Mouse (Mus musculus): ENCODE results near the gene Nt5m. TPM values are rescaled to one million over a fixed set of nuclear protein-coding genes. Genes with fewer than 3 reads are reported as not detected.
A peak's percentile ranks its signal among the peaks of the same experiment; 100 is the strongest.

The Nt5m gene
- 19.6 and 21.9 TPM in 2 replicates for total RNA-seq (2014; fragmentation: Nextera tagmentation)
- total RNA-seq (2017), result 16.6 and 26.9 TPM in 2 replicates

DNA sequence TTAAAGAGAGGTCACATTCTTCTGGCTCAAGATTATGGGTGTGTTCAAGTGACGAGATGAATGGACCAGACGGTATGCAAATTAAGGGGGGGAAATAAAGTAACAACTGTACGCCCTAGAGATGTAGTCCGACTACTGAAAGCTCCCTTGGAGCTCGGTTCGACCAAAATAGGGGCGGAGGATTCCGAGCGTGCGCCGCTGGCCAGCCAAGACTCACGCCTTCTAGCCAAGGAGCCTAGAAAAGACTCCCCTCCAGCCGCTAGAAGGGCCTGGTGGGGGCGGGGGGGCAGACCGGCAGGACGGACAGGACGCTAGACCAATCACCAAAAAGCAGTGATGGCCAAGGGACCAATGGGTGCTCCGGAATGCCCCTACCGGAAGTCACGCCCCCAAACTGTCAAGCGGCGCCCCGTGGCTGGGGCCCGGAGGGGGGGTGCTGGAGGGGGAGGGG is at the start of gene Nt5m:
Nt5m (plus strand) TSS at position 440 of the 451 bp plus-strand sequence.
- ATAC-seq (replicated peaks; ENCODE audit: low FRiP score, low TSS enrichment, poor library complexity, severe bottlenecking), result peak; percentile 96

DNA sequence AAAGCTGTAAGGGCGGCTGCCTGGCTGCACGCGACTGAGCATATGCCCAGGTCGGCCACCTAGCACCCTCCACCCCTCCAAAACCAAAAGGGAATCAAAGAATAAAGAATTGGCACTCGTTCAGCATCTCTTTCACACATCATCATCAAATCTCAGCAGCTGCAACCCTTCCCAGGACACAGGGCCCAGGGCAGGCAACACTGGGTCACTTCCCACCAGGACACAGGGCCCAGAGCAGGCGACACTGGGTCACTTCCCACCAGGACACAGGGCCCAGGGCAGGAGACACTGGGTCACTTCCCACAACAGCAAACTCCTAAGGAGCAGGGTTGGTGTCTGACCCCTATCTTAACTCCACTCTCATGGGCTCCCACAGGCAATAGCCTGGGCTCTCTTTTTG is 45.9 kb upstream of the Nt5m start:
- no peak for ATAC-seq (replicated peaks; ENCODE audit: low FRiP score, low TSS enrichment, poor library complexity, severe bottlenecking)

DNA sequence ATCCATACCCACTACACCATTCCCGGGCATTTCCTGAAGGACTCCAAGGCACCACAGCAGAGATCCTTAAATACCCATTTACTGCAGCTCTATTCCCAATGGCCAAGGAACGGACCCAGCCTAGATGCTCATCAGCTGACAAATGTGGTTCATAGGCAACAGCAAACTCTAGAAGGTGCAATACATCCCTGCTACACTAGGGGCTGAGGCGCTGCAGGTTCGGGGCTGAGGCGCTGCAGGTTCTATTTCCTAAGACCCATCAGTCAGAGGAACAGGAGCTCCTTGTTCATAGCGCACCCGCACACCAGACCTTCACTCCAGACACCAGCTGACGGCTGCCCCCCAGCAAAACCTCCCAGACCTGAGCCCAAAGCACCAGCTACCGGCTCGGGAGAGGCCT is 38.8 kb upstream of the Nt5m start:
- 0 out of 2 replicates have a peak, but pooled peaks have one; percentile 41 for ATAC-seq (replicated peaks; ENCODE audit: low FRiP score, low TSS enrichment, poor library complexity, severe bottlenecking)

DNA sequence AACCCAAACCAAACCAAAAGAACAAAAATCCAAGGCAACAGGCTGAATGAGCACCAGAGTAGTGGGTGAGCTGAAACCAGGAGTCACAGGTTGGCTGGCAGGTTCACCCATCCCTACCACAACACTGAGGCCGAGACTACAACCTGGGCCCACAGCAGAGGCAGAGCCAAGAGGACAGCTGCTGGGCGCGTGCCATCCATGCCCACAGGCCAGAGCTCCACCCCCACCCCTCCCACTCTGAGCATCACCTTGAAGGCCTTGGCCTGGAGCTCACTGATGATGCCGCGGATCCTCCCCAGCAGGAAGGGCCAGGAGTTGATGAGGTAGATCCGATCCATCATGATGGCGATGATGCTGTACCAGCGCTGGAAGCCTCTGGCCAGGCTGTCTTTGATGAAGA is 37.4 kb upstream of the Nt5m start:
- ATAC-seq (replicated peaks; ENCODE audit: low FRiP score, low TSS enrichment, poor library complexity, severe bottlenecking), result no peak

DNA sequence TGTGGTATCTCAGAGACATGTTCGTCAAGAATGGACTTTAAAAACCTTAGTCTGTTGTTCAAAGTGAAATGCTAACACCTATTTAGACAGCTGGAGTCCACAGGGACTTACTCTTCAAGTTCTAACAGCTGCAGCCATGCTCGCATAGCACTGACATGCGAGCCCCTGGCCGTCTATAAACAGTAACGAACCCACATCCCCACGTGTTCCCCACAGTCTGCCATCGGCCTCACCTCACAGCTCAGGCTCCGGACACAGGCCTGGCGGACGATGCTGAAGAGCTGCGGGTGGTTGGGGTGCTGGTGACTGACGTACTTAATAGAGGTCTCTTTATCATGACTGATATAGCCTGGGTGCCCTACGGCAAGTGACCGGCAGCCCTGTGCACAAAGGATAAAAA is 35.7 kb upstream of the Nt5m start:
- ATAC-seq (replicated peaks; ENCODE audit: low FRiP score, low TSS enrichment, poor library complexity, severe bottlenecking), result no peak

DNA sequence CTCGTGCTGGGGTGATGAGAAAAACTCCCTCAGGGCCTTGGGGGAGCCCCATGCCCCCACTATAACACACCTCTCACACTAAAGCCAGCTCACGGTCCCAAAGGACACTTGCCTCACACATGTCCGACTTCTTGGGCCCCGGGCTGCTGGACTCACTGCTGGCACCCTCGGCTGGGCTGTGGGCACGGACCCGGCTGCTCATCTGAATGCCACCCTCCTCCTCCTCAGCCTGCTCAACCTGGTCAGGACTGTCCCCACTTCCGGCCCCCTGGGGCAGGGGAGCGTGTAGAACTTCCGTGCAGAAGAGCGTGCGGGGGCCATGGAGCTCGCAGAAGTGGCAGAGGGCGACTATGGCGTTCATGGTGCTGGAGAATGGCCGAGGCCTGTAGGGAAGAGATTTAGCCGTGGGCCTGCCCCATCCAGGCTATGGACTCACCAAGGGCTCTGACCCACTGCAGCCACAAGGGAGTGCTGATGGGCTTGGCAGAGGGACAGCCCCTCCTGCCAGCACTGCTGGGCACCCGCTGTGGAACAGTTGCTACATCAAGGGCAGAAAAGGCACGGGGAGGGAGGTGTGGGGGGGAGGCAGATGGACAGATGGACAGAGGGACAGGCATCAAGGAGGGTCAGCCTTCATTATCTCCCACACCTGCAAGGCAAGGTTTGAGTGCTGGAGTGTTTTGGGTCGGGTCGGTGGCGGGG is 34.7 kb upstream of the Nt5m start:
- ATAC-seq (replicated peaks; ENCODE audit: low FRiP score, low TSS enrichment, poor library complexity, severe bottlenecking), result no peak

DNA sequence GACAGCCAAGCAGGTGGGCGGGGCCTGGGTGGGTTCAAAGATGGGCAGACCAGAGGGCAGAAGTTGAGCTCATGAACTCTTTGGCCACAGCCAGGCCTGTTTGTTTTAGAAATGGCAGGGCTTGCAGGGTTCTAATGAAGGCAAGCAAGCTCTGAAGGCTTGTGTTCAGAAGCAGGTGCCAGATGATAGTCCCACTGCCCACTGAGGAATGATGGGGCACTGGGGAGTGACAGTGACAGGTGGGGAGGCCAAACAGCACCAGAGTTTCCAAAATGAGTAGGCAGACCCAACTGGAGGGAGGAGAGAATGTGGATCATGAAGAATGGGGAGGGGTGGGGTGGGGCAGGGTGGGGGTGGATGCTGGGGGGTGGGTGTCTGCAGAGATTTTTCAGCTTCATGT is 34.0 kb upstream of the Nt5m start:
- ATAC-seq (replicated peaks; ENCODE audit: low FRiP score, low TSS enrichment, poor library complexity, severe bottlenecking), result no peak

DNA sequence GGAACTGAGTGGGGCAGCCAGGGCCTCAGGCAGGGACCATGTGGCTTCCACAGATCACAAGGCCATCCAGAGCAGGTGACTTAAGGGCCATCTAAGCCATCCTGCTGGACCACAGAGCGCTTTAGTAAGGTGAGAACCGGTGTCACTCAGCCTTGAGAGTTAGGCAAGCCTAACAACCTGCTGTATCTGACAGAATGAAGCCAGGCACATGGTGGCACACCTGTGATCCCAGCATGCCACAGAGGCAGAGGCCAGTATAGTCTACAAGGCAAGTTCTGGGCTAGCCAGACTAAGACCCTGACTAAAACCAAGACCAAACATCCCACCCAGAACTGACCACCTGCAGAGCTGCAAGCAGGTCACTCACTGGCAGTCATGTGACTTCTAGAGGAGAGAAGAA is 33.6 kb upstream of the Nt5m start:
- no peak for ATAC-seq (replicated peaks; ENCODE audit: low FRiP score, low TSS enrichment, poor library complexity, severe bottlenecking)

DNA sequence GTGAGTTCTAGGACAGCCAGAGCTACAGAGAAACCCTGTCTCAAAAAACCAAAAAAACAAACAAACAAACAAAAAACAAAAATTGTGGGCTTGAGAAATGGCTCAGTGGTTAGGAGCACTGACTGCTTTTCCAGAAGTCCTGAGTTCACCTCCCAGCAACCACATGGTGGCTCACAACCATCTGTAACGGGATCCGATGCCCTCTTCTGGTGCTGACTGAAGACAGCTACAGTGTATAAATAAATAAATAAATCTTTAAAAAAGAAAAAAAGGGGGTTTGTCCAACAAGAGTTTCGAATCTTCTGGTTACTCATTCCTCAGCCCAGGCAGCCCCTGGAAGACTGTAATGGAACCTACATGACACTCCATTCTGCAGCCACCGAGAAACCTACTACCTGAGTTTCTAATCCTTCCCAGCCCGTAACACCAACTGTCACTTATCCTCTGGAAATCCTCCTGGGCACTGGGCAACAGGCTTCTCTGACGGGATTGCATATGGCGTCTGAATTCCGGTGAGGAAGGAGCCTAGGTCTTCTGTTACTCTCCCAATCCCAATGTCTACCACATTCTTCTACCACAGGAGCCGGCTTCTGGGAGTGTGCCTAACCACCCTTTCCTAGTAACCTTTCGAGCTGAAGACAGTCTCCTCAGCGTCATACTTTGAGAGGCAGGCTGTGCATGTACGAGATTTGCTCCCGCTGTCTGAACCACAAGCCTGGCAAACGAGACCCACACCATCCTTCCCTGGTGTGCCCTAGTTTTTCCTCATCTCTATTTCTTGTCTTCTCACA is 30.9 kb upstream of the Nt5m start:
- ATAC-seq (replicated peaks; ENCODE audit: low FRiP score, low TSS enrichment, poor library complexity, severe bottlenecking), result no peak; the same call in 1 of the 2 replicates

DNA sequence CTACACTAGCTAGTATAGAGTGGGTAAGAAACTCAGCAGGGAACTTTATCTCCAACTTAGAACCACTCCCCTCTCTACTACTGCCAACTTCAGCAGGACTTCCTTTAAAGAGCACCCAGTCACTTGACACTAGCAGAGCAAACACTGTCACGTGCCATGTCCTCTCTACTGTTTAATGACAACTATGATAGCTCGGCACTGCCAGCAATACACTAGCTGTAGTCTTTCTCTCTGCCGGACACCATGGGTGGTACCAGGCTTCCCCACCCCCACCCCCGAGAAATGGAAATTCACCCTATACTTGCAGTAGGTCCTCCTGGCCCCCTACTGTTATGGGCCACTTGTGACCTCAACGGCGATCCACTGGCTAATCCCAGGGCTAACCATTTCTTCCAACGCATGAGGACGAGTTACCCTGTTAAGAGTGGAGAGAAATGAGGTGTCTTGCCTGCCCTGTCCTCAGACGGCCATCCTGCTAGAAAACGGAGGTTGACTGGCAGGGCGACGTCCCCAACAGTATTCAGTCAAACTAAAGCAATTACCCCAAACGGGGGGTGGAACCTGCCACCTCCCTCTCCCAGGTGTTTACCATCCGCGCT is 30.1 kb upstream of the Nt5m start:
- ATAC-seq (replicated peaks; ENCODE audit: low FRiP score, low TSS enrichment, poor library complexity, severe bottlenecking), result peak; percentile 83

DNA sequence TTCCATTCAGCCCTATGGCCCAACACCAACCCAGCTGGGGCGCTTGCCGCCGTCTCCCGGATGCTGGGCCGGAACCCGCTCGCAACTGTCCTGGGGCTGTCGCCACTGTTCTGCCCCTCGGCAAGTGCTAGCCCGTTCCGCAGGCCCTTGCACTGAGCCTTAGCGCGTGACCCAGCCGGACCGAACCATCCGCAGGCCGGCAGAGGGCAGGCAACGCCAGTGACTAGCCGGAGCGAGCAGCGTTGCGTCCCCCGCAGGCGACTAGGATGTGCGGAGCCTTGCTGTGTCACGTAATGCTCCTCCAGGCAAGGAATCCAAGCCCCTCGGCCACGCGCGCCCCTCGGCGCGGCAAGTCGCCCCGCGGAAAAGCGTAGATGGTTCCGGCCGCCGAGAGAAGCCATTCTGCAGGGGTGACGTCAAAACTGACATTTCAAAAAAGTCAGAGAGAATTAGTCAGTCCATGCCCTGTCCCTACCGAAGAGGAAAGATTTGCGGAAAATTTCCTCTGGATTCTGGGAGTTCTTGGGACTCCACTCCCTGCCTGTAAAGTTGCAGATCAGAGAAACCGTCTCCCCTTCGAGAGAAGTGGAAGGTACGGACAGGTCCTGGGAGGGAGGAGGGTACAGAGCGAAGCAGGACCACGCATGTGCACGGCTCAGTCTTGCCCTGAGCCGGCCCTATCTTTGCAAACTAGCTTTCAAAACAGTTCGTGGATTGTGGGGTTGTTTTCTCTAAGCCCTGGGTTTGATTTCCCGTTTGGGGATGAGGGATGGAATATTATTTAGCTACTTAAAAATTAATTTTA is 29.4 kb upstream of the Nt5m start, which contains the start of gene Flcn:
Flcn (minus strand) TSS at position 347 of the 805 bp plus-strand sequence.
- peak; percentile 84 for ATAC-seq (replicated peaks; ENCODE audit: low FRiP score, low TSS enrichment, poor library complexity, severe bottlenecking)

DNA sequence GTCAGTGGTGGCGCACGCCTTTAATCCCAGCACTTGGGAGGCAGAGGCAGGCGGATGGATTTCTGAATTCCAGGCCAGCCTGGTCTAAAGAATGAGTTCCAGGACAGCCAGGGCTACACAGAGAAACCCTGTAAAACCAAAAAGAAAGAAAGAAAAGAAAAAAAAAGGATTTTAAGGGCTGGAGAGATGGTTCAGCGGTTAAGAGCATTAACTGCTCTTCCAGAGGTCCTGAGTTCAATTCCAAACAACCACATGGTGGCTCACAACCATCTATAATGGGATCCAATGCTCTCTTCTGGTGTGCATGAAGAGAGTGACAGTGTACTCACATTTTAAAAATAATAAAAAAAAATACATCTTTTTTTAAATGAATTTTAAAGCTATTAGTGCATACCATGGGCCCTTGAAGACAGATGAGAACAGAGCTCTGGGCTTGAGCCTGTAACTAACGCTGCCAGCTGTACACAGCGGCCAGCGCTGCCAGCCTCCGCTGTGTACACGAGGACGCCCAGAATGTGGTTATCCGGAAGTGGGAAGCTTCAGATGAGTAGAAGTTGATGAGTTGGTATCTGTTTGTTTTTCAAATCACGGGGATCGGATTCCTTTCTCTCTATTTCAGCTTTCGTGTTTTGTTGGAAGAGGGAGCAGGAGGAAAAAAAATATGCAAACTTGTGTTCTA is 28.6 kb upstream of the Nt5m start:
- no peak for ATAC-seq (replicated peaks; ENCODE audit: low FRiP score, low TSS enrichment, poor library complexity, severe bottlenecking)

DNA sequence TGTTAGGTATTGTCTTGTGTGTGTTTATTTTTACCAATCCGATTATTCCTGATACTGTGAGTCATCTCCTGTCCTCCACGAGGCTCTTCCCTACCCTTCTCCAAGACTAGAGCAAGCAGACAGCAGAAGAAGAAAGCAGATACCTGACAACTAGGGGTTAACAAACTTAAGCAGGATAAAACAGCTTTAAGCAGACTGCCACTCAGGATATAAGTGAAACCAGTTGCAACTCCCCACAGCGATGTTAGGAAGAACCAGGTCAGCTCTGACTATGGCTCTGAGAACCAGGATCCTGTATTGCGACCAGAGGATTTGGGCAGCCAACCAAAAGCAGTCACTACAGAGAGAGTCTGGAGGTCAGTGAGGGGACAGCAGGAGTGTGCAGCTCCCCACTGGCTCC is 28.0 kb upstream of the Nt5m start:
- no peak for ATAC-seq (replicated peaks; ENCODE audit: low FRiP score, low TSS enrichment, poor library complexity, severe bottlenecking)

DNA sequence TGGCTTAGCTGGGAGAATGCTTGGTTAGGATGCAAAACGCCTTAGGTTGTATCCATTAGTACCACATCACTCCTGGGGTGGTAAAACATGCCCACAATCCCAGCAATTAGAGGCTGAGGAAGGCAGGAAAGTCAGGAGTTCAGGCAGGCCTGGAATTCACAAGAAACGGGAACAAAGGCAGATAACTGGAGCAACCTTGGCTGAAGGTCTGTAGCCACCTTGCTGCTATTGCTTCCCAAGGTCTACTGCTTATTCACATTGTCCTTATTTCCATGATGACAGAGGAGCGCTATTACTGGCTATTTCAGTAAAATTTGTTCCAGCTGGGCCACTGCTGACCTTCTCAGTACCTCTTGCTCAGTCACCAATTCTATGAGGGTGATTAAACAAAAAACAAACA is 26.0 kb upstream of the Nt5m start:
- no peak for ATAC-seq (replicated peaks; ENCODE audit: low FRiP score, low TSS enrichment, poor library complexity, severe bottlenecking)

DNA sequence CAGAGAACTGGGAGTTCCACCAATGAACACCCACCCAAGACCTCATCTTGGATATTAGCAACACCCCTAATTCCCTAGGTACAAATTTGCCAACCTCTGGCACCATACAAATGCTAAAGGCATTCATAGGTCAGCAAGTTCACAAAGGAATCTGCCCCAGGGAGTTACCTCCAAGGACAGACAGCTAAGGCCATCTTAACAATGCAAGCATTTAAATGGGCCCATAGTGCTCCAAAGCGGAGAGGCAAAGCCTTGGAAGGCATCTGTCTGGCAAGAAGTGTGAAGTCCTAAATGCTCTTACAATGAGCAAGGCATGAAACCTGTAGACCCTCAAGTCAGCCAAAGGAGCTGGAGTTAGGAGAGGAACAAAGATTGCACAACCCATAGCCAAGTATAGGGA is 24.9 kb upstream of the Nt5m start:
- ATAC-seq (replicated peaks; ENCODE audit: low FRiP score, low TSS enrichment, poor library complexity, severe bottlenecking), result no peak

DNA sequence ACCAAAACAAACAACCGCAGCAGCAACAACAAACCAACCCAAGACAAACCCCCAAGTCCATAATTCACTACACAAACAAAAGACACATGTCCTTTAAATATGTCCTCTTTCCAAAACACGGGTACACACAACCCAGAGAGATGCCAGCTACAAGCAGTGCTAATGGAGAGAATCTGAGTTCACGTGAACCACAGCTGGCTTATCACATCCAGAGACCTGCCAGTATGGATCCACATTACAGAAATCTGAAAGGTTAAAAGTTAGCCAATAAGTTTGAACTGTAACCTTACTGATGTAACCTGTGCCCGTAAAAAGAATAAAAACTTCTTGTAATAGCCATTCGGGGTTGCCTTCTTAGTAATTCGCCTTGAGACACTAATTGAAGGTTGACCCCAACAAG is 24.3 kb upstream of the Nt5m start:
- no peak for ATAC-seq (replicated peaks; ENCODE audit: low FRiP score, low TSS enrichment, poor library complexity, severe bottlenecking)

DNA sequence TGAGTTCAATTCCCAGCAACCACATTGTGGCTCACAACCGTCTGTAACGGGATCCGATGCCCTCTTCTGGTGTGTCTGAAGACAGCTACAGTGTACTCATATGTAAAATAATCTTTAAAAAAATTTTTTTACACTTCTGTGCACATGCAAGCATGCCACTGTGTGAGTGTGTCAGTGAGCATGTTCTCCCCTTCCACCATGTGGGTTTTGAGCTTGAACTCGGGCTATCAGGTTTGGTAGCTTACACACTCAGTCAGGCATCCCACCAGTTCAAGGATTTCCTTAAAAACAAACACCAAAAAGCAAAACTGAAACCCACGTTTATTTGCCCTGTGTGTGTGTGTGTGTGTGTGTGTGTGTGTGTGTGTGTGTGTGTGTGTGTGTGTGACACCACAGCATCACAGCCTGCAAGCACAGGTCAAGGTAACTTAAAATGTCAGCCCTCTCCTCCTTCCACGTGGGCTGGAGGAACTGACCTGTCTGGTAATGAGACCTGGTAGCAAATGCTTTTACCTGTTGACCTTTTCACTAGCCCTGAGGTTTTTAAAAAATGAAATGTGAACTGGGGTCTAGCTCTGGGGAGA is 23.7 kb upstream of the Nt5m start:
- no peak for ATAC-seq (replicated peaks; ENCODE audit: low FRiP score, low TSS enrichment, poor library complexity, severe bottlenecking)

DNA sequence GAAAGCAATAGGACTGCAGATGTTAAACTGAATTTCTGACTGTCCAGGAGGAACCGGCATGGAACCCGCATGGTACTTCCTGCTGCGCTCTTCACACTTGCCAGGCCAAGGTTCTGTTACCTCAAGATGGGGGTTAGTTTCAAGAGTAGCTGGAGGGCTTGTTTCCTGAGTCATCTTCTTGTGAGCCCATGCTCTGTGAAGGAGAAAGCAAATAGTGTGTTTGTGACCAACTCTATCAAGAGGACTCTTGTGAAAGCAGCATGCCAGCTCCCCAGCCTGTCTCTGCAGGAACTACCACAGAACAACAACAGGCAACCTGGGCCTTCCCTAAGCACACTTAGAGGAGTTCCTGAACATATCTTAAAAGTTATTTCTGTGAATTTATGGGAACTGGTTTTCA is 21.3 kb upstream of the Nt5m start:
- ATAC-seq (replicated peaks; ENCODE audit: low FRiP score, low TSS enrichment, poor library complexity, severe bottlenecking), result no peak

DNA sequence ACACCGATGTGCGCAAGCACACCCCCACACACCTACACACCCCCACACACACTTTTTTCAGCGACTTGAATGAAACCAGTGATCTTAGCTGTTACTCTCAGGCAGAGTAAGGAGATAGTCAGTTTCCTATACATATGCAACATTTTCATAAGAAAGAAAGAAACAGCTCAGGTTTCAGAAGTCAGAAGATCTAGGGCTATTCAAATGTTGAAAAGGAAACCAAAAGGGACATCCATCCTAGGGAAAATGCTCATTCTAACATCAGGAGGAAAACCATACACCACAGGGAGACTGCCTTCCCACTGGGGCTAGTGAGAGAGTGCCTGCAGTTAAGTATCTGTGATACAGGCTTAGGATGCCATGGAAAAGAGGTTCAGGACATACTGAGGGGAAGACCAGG is 17.6 kb upstream of the Nt5m start:
- no peak for ATAC-seq (replicated peaks; ENCODE audit: low FRiP score, low TSS enrichment, poor library complexity, severe bottlenecking)

All from megakaryocyte-erythroid progenitor cell, adult 5-6 weeks (primary cell).